Mouse (Mus musculus) megakaryocyte-erythroid progenitor cell, adult 5-6 weeks (primary cell): ENCODE results near the gene Zfhx3. TPM values are rescaled to one million over a fixed set of nuclear protein-coding genes. Genes with fewer than 3 reads are reported as not detected.
A peak's percentile ranks its signal among the peaks of the same experiment; 100 is the strongest.

Experiments
- ATAC-seq: replicated peaks from 2 replicates; pipeline ENCODE4 v1.8.0; 2016; ENCODE audit warnings: mild to moderate bottlenecking, inconsistent platforms; ENCODE audit not compliant: severe bottlenecking, poor library complexity, low FRiP score, low TSS enrichment
- total RNA-seq, 2 experiments: library from RNA; stranded (forward) in 1 of 2; stranded (reverse) in 1 of 2; fragments of 200-1000, 215-1000 nt in 1 of 2; fragments of >200 nt in 1 of 2; fragmentation: Nextera tagmentation in 1 of 2; gene quantifications; 2 replicates each; pipeline ENCODE4 v1.2.3; 2014 to 2017

Zfhx3 gene
- total RNA-seq, 2 experiments from 2014 or later, result 0.28 to 2.9 TPM

DNA sequence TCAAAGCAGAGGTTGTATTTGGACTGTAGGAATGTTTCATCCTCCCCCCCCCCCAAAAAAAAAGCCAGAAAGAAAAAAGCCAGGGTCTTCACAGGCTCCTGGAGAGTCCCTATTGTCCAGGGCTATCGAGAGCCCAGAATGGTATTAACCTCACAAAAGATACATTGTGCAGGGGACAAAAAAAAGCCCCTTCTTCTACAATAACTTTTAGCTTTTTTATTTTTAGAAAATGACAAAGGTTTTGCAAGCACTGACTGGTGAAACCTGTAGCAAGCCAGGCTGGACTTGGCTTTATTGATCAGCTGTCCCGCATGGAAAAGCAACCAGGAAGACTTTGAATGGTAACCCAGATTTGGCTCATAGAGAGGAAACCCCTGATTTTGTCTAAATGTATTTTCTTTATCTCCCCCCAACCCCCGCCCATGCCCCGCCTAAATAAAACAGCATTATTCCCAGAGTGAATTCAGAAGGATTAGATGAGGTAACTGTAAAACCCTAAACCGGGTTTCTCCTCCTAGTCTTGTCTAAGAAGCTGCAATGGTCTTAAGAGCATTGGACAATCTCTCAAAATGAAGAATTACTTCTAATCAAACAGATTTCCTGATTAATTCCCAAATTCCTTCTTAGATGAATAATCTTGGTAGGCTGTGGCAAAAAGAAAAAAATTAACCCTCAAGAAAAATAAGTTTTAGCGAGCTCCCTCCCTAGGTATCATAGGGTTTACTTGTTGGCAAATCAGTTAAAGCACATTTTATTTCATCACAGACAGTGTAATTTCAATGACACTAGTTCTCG lies 759.1 kb downstream of the Zfhx3 start:
- ATAC-seq, result no peak

DNA sequence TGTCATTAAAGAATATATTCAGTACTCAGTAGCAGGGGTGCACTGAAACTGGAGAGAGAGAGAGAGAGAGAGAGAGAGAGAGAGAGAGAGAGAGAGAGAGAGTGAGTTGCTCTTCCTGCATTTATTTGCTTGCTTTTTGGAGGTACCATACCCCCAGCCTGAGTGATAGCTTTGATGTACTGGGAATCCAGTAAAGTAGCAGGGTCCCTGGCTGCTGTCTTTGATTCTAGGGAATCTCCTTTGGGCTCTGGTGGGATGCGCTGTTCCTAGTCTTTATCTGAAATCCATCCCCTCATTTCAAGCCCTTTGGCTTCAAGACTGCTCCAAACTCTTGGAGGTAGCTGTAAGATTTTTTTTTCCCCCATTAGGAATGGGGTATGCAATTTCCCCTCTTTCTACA lies 759.8 kb downstream of the Zfhx3 start:
- no peak for ATAC-seq

DNA sequence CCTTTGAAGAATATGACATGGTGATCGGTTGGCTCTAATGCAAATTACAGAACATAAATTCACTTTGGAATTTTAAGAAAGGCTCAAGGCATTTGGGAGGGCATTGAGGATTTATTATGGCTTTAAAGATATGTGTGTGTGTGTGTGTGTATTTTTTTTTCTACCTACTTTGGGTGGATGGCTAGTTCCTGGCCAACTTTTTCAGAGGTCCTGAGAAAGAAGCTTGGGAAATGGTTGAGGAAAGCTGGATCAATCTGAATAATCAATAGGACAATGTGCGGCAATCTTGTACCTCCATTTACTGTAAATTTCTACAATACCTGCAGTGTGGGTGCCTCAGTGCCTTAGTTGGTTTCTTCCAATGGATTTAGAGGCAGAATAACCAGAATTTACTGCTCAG lies 763.3 kb downstream of the Zfhx3 start:
- ATAC-seq, result no peak

DNA sequence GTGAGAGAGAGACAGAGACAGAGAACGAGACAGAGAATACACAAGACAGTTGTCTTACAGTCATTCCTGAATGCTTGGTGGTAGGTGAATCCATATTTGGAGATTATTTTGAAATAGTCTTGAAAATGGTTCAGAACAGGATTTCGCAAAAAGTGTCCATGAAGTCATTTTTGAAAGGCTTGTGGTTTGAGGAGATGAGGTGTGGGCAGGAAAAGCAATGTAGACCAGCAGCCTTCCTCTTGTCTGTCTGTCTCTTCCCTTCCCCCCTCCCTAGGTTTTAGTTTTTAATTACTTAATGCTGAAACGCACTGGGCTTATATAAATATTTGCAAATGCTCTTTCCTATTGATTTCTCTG lies 764.0 kb downstream of the Zfhx3 start:
- no peak for ATAC-seq

DNA sequence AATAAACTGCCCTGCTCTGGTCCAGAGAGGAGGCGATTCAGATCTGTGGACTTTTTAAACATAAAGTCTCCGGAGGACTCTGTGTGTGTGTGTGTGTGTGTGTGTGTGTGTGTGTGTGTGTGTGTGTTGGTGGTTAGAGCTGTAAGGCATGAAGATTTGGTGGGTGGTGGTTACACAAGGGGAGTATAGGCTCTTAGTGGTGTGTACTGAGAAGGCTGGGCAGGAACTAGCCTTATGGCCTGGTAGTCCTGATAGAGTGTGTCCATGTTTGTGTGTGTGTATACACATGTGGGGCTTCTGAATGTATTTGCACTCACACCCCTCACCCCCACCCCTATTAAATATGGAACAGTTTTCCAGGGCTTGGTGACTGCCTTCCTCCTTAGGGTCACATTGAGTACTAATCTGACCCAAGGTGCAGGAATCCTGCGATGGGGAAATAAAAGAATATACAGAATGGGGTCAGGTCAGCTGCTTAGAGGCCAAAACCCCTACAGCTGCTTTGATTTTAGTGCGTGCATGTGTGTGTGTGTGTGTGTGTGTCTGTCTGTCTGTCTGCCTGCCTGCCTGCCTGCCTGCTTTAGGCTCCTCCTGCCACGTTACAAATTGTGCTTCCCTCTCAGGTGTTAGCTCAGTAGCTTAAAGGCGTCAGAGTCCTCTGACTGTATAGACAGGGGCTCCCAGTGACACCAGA lies 764.6 kb downstream of the Zfhx3 start:
- ATAC-seq, result no peak

DNA sequence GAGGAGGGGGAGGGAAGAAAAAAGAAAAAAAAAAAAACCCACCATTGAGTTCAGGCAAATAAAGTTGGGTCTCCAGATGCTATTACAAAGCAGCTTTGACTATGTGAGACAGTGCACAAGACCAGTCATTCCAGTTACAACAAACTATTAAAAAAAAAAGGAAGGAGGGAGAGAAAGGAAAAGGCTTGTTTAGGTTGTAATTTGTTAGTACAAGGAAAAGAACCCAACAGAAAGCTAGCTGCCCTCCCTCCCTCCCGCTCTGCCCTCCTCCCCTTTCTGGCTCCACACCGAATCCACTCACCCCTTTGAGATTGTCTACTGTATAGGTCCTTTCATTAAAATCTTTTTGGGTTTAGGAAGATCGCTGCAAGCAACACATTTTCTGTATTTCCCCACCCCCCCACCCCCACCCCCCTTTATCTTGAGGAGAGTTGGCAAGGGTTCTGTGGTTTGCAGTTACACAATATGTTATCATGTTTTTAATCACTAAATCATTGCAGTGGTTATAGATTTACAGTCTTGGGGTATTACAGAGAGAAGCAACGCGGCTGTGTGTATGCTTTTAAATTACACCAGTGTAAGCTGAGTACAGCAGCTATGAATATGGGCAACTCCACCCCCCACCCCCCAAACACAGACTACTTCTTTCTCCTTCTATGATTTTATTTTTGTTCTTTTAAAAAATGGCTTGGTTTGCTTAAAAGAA lies 765.3 kb downstream of the Zfhx3 start:
- no peak for ATAC-seq

DNA sequence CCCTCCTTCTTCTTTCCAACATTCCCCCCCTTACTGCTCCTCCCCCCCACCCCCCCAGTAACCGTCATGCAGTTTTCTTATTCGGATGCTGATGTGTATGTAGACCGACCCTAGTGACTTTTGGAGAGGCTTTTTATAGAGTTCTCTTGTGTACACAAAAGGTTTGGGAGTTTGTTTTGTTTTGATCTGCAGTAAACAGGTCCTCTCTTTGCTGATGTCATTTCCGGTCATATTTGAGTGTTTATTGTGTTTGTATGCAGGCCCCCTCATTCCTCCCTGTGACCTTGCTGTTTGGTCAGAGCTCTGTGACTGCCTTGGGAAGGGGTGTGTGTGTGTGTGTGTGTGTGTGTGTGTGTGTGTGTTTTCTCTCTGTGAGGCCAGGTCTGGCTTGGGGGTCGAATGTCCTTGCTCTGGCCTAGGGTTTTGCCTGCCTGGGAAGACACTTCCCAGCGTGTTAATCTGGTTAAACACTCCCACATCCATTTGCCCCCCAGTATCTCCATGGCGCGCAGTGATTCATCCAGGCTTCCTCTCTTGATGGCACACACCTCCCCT lies 766.5 kb downstream of the Zfhx3 start:
- no peak for ATAC-seq

DNA sequence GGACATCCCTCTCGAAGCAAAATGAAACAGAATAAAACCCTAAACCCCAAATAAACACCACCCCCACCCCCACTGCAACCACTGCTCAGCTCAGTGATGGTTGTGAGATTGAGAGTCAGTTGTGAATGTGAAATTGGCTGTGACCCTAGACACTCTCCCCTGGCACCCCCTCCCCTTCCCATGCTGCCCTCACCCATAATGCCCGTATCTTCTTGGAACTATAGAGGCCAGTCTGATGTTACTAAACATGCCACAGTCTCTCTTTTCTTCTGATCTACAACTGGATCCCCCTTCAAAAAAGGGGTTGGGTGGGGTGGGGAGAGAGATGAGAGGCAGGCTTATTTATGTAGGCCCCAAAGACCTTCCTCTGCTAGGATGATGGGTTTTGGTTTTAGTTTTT lies 767.0 kb downstream of the Zfhx3 start:
- ATAC-seq, result no peak

DNA sequence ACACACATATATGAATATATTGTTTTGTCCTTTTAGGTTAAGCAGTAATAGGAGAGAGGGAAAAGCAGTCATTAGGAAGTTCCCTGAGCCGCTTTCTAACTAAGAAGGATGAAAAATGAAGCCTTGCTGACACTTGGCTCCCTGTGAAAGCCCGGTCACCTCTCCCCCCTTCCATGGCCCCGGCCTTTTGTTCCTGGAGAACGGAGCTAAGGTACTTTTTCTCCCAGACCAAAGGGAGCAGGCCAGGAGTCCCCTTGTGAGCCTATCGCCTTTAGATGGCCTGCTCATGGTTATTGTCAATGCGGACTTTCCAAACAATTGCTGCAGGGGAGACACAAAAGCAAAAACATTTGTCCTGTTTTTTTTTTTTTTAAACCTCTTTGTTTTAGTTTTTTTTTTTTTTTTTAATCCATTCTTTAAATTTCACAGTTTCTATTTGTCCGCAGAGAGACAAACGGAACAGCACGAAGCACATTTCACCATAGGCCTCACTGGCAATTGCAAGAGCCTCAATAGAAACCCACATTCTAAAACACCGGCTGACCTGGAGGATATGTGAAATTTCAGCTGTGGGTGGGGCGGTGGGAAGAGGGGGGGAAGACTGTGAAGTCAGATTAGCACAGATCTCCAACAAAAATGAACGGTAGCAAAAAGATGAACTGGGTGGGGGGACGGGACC lies 767.6 kb downstream of the Zfhx3 start:
- ATAC-seq, result no peak

DNA sequence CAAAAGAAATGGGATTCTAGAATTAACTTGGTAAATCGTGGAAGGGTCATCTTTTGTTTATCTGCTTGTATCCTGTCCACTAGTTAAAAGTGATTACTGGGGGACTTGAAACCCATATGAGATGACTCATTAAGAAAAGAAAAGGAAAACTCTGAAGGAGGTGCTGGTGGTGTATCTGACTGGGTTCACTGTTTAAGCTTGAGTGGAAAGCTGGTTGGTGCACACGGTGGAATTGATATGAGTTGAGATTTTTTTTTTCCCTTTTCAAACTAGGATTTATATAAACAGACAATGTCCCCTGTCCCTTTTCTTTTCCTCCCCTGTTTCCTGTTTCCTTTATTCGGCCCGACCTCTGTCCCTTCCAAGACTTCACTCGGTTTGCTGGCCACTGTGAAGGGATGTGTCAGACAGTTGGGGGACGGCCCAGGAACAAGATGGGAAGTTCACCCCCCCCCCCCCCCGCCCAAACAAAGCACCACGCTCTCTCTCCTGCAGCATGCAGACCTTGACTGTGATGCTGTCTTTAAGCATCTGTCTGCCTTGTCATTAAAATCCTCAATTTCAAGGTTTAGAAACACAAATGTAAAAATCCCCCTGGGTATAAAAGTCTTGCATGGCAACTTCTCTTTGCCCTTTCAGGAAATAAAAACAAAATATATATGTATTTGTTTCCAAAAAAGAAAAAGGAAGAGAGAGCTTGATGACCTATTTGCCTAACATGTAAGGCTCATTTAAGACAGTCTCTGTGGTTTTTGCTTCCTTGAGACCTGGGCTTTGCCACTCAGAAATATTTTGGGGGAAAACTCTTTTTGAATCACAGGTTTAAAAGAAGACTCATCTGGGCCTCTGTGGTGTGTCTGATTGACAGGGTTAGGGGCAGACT lies 768.4 kb downstream of the Zfhx3 start:
- ATAC-seq, result no peak

DNA sequence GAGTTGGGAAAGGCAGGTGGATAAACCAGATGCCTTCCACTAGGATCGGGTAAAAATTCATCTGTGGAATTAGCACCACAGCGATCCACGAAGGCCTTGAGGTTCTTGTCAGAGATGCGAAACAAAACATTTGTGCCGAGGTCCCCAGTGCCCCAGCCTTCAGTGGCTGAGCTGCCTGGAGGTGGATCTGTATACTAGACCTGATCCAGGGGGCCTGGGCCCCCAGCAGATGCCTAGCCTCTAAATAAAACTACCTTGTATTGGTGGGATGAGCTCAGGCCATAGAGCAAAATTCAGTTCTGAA lies 769.0 kb downstream of the Zfhx3 start:
- no peak for ATAC-seq

DNA sequence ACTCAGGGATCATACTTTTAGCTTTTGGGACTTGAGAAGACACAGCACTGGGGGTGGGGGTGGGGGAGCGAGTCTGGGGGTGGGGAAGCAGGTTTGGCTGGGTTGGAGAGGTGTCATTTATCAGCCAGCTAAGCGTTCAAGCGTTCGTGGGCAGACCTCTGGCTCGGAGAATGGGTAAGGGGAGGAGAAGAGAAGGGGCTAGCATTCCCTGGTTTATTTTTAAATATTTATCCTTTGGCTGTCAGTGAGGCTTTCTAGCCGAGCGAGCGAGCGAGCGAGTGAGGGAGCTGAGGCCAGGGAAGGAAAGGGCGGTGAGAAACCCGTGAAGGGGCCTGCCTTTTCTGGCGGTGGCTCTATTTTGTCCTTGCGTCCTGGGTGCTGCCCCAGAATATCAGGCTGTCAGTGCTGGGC lies 769.6 kb downstream of the Zfhx3 start:
- no peak for ATAC-seq

DNA sequence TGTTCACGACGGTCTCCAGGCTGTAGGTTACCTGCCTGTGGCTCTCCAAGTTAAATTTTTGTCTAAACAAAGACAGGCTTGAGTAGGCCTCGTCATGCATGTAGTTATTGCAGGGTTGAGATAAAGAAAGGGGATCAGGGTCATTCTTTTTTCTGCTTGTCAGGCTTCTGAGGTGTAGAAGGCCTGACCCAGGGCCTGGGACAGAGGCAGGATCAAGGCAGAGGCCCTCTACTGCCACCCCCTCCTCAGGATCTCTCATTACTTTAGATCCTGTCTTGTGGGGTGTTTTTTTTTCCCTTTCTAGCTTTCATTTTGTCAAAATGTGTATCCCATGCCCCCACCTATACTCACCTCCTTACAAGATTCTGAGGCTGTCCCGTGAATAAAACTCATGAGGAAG lies 770.2 kb downstream of the Zfhx3 start:
- ATAC-seq, result no peak

DNA sequence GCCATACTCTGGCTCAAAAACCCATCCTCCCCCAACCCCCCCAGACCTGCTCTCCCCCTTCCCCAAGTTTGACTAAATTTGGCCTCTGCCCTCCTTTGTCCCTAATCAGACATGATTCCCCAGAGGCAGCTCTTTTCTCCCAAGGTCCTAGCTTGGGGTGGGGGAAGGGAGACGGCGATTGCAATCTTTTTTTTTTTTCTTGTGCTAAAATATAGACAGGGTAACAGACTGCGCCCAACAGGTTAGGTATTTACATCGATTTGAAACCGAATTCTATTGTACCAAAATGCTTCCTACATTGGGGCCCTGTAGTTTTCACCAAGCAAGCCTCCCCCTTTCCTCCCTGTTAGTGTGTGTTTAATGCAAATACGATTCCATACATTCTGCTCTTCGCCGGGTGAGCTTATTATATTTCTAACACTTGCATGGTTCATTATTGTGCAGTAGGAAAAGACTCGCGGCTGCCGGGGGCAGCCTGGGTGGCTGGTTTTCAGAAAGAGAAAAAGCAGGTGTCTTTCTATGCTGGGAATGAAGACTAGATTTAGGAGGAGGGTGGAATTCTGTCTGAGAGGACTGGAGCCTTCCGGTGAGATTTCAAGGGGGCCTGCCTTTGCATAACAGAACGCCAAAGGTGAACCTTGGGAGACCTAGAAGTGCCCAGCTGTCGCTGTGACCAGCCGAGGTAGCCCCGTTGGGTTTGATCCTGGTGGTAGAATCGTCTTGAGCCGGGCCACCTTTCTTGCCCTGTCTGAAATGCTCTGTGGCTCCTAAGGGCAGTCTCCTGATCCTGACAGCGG lies 771.1 kb downstream of the Zfhx3 start:
- no peak for ATAC-seq

DNA sequence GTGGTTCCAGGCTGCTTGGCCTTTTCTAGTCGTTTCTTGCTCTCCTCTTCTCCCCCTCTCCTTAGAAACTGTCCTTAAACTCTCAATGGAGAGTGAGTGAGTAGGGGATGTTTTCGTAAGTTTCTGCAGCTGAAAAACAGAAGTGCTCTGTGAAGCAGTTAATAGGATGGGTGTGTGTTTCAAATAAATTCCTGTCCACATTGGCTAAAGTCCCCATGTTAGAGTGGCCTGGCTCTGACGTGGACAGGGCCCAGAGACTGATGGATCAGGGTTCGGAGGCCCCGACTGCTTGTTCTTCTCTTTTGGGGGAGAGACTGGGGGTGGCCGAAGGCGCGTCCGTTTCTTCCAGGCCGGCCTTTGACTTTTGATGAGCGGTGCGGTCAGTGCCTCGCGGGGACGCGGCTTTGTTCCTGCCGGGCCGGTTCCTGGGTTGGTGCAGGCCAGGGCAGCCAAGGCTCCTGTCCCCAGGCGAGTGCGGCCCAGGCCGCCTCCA lies 771.7 kb downstream of the Zfhx3 start:
- ATAC-seq, result no peak

DNA sequence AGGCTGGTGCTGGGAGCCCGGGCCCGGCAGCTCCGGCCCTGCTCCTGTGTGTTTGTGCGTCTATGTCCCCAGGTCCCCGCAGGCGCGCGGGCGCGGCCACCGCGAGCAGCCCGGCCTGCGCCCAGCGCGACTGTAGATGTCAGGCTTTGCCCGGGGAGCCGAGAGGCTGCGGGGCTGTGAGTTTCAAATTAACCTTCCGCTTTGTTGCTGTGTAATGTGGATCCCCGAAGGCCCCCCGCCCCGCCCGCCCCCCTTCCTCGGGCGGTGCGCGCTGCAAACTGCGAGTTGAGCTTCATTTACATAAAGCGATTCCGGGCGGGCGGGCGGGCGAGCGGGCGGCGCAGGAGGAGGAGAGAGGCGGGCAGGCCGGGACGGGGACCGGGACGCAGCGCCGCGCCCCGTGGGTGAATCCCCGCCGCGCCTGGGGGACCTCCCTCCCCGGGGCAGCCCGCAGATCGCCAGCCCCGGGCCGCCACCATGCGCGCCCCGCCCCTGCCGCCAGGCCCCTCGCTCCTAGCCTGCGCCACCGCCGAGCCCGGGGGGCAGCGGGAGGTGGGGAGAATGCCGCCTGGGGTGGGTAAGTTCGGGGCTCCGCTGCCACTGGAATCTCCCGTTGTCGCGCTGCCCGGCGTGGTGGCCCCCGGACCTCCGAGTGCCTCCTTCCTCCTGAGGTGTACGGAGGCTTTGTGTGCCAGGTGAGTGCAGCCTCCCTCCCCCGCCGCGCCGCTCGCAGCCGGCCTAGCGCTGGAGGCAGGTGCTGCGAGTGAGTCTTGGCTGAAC lies 772.4 kb downstream of the Zfhx3 start:
- ATAC-seq, result peak; percentile 25

DNA sequence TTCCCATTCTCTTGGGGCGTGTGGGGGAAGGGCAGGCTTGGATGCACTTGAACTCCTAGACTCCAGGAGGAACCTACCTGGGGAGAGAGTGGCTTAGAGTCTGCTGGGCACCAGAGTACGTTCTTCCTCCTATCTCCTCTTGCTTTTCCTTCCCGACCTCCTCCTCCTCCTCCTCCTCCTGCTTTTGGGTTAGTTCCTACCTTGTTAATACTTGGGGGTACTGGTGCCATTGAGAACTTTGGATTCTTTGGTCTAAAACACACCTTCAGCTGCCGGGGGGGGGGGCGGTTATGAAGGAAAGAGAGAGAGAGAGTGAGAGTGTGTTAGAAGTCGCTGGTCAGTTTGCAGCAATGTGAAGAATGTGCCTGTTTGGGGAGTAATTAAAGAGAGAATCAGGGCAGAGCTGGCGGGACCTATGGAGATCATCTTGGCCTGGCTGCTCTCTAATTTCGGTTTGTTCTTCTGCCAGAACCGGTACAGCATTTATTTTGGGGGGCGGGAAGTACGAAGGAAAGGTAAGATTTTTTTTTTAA lies 773.0 kb downstream of the Zfhx3 start:
- ATAC-seq, result no peak
